Mouse (Mus musculus): ENCODE results near the gene Prkn.

GRCm38 (mm10) chr17:11188494-11188893, 348.3 kb downstream of the Prkn start:
- TF ChIP-seq GATA1 (IDR thresholded peaks at IDR 0.05; ENCODE audit: borderline replicate concordance, low read length) = no peak
- TF ChIP-seq FLI1 (IDR thresholded peaks at IDR 0.05; ENCODE audit: low read length) = no peak
